Comparison of ENCODE assay signal across 15 mouse cellular contexts in the genomic region with DNA sequence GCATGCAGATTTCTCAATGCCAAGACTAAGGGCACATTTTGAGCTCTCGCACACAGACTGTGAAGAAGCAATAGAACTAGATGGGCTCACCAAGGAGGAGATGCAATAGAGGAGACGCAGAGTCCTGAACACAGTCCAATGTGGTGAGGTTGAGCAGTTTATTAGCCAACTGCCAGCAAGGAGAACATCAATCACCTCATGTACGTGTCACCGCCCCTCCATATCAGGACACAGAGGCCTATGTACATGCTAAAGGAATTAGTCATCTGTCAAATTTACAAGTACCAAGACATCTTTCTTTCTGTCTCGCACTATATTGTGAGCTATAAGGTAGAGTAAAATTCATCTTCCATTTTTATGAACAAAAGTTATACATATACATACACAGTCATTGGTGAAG.
"Had no signal": no experiment of that assay in that cellular context is flagged by ENCODE, and none has a peak within 500 bp of the region (broad histone marks: within the 10 kb centered on the region; RNA-seq: fewer than 3 reads in every experiment).

No protein-coding gene starts in this region.

- H3K36me3 ChIP-seq: neural tube, embryonic 13.5 days; neural tube, embryonic 15.5 days; stomach, embryonic 15.5 days had no signal

- H3K27me3 ChIP-seq: neural tube, embryonic 13.5 days; neural tube, embryonic 15.5 days; stomach, embryonic 15.5 days had no signal

- H3K4me3 ChIP-seq: neural tube, embryonic 13.5 days; neural tube, embryonic 15.5 days; stomach, embryonic 15.5 days had no signal

- DNase-seq: retina, postnatal 1 day; right cerebral cortex, adult 18-20 months; right cerebral cortex, postnatal 14 days; right cerebral cortex, postnatal 25 days; right cerebral cortex, postnatal 4 days; spleen, adult 18-20 months; thymus, adult 18-20 months; thymus, adult 2 months; thymus, postnatal 14 days; thymus, postnatal 25 days; thymus, postnatal 36 days; thymus, postnatal 4 days had no signal
